Mouse (Mus musculus) cortical plate, adult 2 months (tissue): ENCODE results near the gene St5.

Experiments used
- CTCF ChIP-seq: fragments of 200-500 bp; IDR thresholded peaks from 2 replicates; pipeline ENCODE4 v1.5.1; 2011; ENCODE audit warnings: mild to moderate bottlenecking, control low read depth, low read length; ENCODE audit not compliant: insufficient read depth; ENCODE audit errors: extremely low read depth
- POLR2A ChIP-seq: fragments of 200-500 bp; IDR thresholded peaks from 2 replicates; pipeline ENCODE4 v1.6.1; 2011; ENCODE audit warnings: mild to moderate bottlenecking, low read length, control low read depth; ENCODE audit not compliant: insufficient read depth; ENCODE audit errors: extremely low read depth

GRCm38 (mm10) chr7:109546726-109547125 lies 156.7 kb downstream of the St5 start:
- TF ChIP-seq CTCF (no peak), POLR2A (no peak)
